In the genomic region with DNA sequence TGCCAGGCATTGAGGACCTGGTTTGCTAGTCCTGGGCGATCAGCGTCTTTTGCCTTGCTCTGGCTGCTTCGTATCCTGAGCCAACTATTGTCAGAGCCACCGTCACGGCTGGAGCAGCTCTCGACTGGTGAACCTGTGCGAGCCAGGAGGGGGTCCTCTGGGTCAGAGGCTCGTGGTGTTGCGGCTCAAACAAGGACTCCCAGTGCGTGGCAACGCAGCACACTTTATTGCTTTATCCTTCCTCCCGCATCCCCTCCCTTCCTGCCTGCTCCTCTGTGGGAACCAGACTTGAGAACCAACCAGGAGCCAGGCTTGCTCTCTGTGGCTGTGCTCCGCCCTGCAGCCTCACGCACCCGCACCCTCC, we compare ENCODE assay signal across 8 mouse cellular contexts. TPM values are rescaled to one million over a fixed set of nuclear protein-coding genes. Genes with fewer than 3 reads are reported as not detected.
DNase-seq lines count a peak whose midpoint lies in the region; ATAC-seq lines count a peak whose summit lies in the region.

TSS of gene Hecw1 (minus strand) at position 323 of the 364 bp plus-strand sequence.

- H3K27ac ChIP-seq in midbrain, embryonic 16.5 days (ENCODE audit: low read length): peak within 1 kb of the TSS; percentile 97

- H3K27me3 ChIP-seq in midbrain, embryonic 16.5 days (ENCODE audit: control insufficient read depth, insufficient read depth, low read depth, low read length): no peaks in the 10 kb centered on the region

- peak within 1 kb of the TSS; percentile 93 for H3K9ac ChIP-seq in midbrain, embryonic 16.5 days (ENCODE audit: low read depth, low read length)

- DNase-seq in cerebellum, adult 11 months: peak; percentile 46
- no peak for DNase-seq in cerebellum, postnatal 14 days
- peak; percentile 92 for DNase-seq in brain, adult 2 months (ENCODE audit: low read depth, low spot score)
- DNase-seq in frontal cortex, adult 2 months (ENCODE audit: extremely low spot score in 1 of 2, low spot score in 1 of 2): peak; percentile 68 to 75
- peak; percentile 68 to 70 for DNase-seq in left cerebral cortex, adult 18-20 months (ENCODE audit: low spot score in 2 of 2)
- DNase-seq in urinary bladder, postnatal 25 days (ENCODE audit: low spot score): no peak
- DNase-seq in spleen, postnatal 36 days (ENCODE audit: low spot score in 2 of 2): no peak

- under 1% methylated on average over 15 of the region's 15 CpGs for WGBS in midbrain, embryonic 16.5 days

- H3K9me3 ChIP-seq in midbrain, embryonic 16.5 days (replicated peaks; ENCODE audit: control insufficient read depth, low read length, poor library complexity, severe bottlenecking): no peaks in the 10 kb centered on the region

- ATAC-seq in midbrain, embryonic 16.5 days: peak; percentile 91

- H3K4me3 ChIP-seq in midbrain, embryonic 16.5 days (ENCODE audit: low read depth, low read length): peak within 1 kb of the TSS; percentile 68

- H3K36me3 ChIP-seq in midbrain, embryonic 16.5 days (ENCODE audit: control insufficient read depth, insufficient read depth, low read length): no peaks in the 10 kb centered on the region

- peaks cover 21% of the 10 kb centered on the region for H3K4me1 ChIP-seq in midbrain, embryonic 16.5 days (ENCODE audit: control insufficient read depth, insufficient read depth, low read length)

- peak within 1 kb of the TSS; percentile 87 for H3K4me2 ChIP-seq in midbrain, embryonic 16.5 days (ENCODE audit: low read length)

RNA-seq across cellular contexts. Expression of gene Hecw1, which starts in this region (rescaled TPM):
- polyA plus RNA-seq in frontal cortex, adult 2 months (2012; rRNA removed): 19.6 and 21.3 TPM in 2 replicates
- 100 to 1,000 TPM; 120 TPM for total RNA-seq in left cerebral cortex, adult 18-20 months (2021)
- polyA plus RNA-seq in midbrain, embryonic 16.5 days (2015; fragmentation: Nextera tagmentation; extraction: Ambion mirVana): 45.9 and 51.8 TPM in 2 replicates

Comparison
In these comparisons a context has a peak if more than half of its experiments do, and no peak if none do; other contexts are left out.
1. DNase-seq: peak in cerebellum, adult 11 months (single experiment), brain, adult 2 months (single experiment), frontal cortex, adult 2 months (2 of 2) and left cerebral cortex, adult 18-20 months (2 of 2); none in cerebellum, postnatal 14 days (0 of 2), urinary bladder, postnatal 25 days (single experiment) and spleen, postnatal 36 days (0 of 2).